Mouse (Mus musculus) heart, adult 2 months (tissue): ENCODE measurements around the gene Atg16l1.

Source experiments
- CTCF ChIP-seq: fragments of 200-600 bp; IDR thresholded peaks from 2 replicates; pipeline ENCODE4 v1.8.1; 2022; ENCODE audit warnings: antibody characterized with exemption, mild to moderate bottlenecking, moderate library complexity
- EP300 ChIP-seq: fragments of 200-500 bp; IDR thresholded peaks from 2 replicates; pipeline ENCODE4 v1.6.1; 2011; ENCODE audit warnings: low read depth, low read length, control low read depth; ENCODE audit not compliant: insufficient read depth
- POLR2A ChIP-seq: fragments of 200-500 bp; IDR thresholded peaks from 2 replicates; pipeline ENCODE4 v1.6.1; 2011; ENCODE audit warnings: mild to moderate bottlenecking, low read depth, low read length, control low read depth; ENCODE audit not compliant: insufficient read depth

DNA sequence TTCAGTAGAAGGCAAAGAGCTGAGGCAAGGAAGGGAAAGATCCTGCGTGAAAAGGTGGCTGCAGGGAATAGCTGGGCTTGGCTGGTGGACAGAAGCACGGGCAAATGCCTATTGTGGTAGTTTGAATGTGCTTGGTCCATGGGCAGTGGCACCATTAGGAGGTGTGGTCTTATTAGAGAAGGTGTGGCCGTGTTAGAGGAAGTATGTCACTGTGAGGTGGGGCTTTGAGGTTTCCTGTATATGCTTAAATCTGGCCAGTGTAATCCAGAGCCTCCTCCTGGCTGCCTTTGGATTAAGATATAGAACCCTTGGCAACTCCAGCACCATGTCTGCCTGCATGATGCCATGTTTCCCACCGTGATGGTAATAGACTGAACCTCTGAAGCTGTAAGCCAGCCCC is 32.3 kb upstream of the Atg16l1 start:
- TF ChIP-seq POLR2A (no peak), CTCF (no peak), EP300 (no peak)
